Mouse (Mus musculus): Measurements from ENCODE around the gene Dnaic2. TPM values are rescaled to one million over a fixed set of nuclear protein-coding genes. Genes with fewer than 3 reads are reported as not detected.

The Dnaic2 gene
- total RNA-seq, 2 experiments from 2014 or later: 1.00 to 1.8 TPM

DNA sequence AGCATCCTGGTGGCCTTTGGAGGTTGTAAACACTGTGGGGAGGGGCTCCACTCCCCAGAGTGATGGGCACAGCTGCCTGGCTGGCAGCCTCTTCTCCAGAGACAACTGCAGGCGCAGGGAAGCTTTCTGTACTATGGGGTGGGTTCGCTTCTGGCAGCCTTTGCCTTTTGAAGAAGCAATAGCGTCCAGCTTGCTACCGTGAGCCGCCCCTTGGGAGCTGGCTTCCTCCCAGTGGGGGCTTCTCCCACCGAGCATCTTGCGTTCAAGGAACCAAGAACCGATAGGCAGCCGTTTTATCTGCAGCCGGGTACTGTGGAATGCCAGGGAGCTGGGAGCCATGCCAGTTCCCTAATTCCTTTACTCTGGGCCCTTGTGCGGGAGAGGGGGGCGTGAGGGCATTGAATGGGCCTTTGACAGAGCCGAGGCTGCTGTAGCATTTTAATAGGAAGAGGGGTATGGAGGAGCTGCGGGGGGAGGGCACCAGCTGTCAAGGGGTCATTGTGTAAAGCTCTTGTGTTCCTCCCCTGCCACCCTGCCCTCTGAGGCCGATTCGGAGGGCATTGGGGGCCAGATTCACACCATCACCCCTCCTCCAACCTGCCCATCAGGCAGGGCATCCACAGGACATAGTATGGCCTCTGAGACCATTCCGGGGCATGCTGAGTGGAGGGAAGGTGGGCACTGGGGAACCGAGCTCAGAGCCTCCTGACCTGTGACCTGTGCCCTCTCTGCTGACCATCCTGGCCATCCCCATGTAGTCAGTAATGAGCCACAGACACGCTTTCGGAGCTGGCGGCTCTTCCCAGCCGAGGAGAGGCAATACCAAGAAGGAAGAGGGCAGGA is 22.9 kb upstream of the Dnaic2 start:
- peak overlapping the region; percentile 70 for H3K27ac ChIP-seq
- intact Hi-C loops (cut with DNase I): no loop called here
- no peak for TF ChIP-seq CTCF (IDR thresholded peaks at IDR 0.05)
- H3K4me3 ChIP-seq: no peak overlapping the region
- DNase-seq (ENCODE audit: extremely low spot score in 1 of 2, low spot score in 2 of 2): peak; percentile 40 to 65

DNA sequence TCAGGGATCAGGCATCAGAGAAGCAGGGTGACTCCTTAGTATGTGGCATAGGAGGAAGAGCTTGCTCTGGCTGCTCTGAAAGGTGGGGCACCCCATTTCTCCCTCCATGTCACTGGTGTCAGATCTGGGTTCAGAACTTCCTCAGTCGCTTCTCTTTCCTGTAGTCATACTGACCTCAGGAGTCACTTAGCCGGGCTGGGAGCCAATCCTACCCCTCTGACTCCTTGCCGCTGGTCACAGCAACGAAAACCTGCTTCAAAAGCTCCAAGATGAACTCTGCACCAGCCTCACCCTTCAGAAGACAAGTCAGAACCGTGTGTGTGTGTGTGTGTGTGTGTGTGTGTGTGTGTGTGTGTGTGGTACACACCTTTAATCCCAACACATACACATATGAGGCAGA is 20.9 kb upstream of the Dnaic2 start:
- DNase-seq (ENCODE audit: extremely low spot score in 1 of 2, low spot score in 2 of 2): no peak
- intact Hi-C loops (cut with DNase I): no loop called here
- no peak overlapping the region for H3K27ac ChIP-seq
- TF ChIP-seq CTCF (IDR thresholded peaks at IDR 0.05): no peak
- no peak overlapping the region for H3K4me3 ChIP-seq

GRCm38 (mm10) chr11:114711393-114711792 is 15.8 kb upstream of the Dnaic2 start:
- Histone ChIP-seq H3K27ac (no peak overlapping the region), H3K4me3 (no peak overlapping the region)
- intact Hi-C loops (cut with DNase I): no loop called here
- DNase-seq (ENCODE audit: extremely low spot score in 1 of 2, low spot score in 2 of 2): no peak
- TF ChIP-seq CTCF (IDR thresholded peaks at IDR 0.05): no peak

DNA sequence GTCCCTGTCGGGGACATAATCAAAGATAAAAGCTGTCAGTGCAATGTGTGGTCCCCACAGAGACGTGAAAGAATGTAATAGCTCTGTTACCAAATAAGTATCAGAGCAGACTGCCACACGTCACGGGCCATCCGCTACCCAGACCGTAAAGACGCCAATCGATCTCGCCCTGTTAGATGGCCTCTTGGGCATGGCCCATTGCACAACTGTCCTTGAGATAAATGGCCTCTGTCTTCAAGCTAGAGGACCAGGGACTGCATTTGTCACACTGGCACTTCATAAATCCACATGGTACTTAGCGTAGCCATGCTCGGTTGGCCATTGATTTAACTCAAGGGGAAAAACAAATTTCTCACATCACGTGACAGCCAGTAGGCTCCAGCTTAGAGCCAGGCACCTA is 15.3 kb upstream of the Dnaic2 start:
- intact Hi-C loops (cut with DNase I): no loop called here

DNA sequence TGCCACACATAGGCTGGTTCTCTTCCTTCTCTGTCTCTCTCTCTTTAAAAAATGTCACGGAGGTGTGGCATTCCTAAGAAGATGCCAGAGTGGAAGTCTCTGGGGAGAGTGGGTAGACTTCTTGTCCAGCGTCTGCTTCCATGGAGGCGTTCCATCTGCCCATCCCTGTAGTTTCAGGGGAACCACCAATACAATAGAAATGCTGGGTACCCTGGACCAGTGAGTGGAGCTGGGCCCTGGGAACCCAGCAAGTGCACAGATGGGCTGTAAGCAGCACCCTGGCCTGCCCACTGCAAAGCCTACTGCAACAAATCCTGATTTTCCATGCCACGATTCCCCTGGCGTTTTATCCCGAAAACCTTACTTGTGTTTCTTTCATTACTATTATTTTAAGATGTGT is 12.7 kb upstream of the Dnaic2 start:
- no peak overlapping the region for H3K27ac ChIP-seq
- no peak overlapping the region for H3K4me3 ChIP-seq
- intact Hi-C loops (cut with DNase I): no loop called here
- no peak for TF ChIP-seq CTCF (IDR thresholded peaks at IDR 0.05)
- peak in 1 of 2 experiments; percentile 27 for DNase-seq (ENCODE audit: extremely low spot score in 1 of 2, low spot score in 2 of 2)

More for the DNA sequence above, 15.3 kb upstream of the Dnaic2 start:
- Histone ChIP-seq H3K4me3 (no peak overlapping the region), H3K27ac (no peak overlapping the region)
- TF ChIP-seq CTCF (IDR thresholded peaks at IDR 0.05): no peak
- no peak for DNase-seq (ENCODE audit: extremely low spot score in 1 of 2, low spot score in 2 of 2)

- no peak for TF ChIP-seq CTCF (IDR thresholded peaks at IDR 0.05)
- H3K4me3 ChIP-seq: no peak overlapping the region
- H3K27ac ChIP-seq: no peak overlapping the region
- DNase-seq (ENCODE audit: extremely low spot score in 1 of 2, low spot score in 2 of 2): no peak
- intact Hi-C loops (cut with DNase I): no loop called here
Observed at GRCm38 (mm10) chr11:114715531-114715930, 11.7 kb upstream of the Dnaic2 start.

DNA sequence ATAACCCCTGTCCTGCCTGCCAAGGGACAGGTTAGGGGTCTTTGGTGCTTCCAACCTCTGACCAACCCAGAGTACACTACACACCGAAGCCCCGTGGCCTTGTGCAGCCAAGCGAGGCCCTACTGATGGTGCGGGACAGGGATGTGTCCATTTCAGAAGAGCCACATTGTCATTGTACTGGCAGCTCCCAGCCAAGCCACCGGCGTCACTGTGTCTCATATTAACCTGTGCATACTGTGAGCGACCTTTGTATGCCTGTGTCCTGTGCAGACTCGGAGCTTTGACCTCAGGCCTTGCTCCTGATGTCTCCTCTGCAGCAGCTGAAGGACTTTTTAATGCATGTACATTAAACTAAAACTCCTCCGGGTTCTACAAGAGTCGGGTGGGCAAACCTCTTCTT is 6.7 kb upstream of the Dnaic2 start:
- Histone ChIP-seq H3K4me3 (no peak overlapping the region), H3K27ac (no peak overlapping the region)
- no peak for TF ChIP-seq CTCF (IDR thresholded peaks at IDR 0.05)
- no peak for DNase-seq (ENCODE audit: extremely low spot score in 1 of 2, low spot score in 2 of 2)
- intact Hi-C loops (cut with DNase I): no loop called here

- intact Hi-C loops (cut with DNase I): no loop called here
- TF ChIP-seq CTCF (IDR thresholded peaks at IDR 0.05): no peak
- Histone ChIP-seq H3K27ac (no peak overlapping the region), H3K4me3 (no peak overlapping the region)
- DNase-seq (ENCODE audit: extremely low spot score in 1 of 2, low spot score in 2 of 2): no peak
Observed at GRCm38 (mm10) chr11:114722438-114722837, 4.8 kb upstream of the Dnaic2 start.

DNA sequence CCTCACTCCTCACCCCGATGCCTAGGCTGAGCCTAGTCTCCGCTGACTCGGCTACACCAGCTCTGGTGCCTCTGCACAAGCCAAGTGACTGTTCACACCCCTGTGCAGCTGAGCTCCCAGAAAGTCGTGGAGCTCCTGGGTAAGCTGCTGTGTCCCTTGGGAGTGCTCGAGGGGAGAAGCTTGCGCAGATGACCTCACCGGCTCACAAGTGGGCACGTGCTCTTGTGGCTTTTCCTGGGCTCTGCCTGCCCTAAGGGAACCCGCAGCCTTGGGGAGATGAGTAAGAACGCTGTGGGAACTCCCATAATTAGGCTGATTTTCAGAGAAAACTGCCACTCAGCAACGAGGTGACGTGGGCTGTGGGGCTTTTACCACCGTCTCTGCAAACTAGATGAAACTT is 4.2 kb upstream of the Dnaic2 start:
- Histone ChIP-seq H3K4me3 (no peak overlapping the region), H3K27ac (no peak overlapping the region)
- no peak for TF ChIP-seq CTCF (IDR thresholded peaks at IDR 0.05)
- DNase-seq (ENCODE audit: extremely low spot score in 1 of 2, low spot score in 2 of 2): no peak
- intact Hi-C loops (cut with DNase I): no loop called here

DNA sequence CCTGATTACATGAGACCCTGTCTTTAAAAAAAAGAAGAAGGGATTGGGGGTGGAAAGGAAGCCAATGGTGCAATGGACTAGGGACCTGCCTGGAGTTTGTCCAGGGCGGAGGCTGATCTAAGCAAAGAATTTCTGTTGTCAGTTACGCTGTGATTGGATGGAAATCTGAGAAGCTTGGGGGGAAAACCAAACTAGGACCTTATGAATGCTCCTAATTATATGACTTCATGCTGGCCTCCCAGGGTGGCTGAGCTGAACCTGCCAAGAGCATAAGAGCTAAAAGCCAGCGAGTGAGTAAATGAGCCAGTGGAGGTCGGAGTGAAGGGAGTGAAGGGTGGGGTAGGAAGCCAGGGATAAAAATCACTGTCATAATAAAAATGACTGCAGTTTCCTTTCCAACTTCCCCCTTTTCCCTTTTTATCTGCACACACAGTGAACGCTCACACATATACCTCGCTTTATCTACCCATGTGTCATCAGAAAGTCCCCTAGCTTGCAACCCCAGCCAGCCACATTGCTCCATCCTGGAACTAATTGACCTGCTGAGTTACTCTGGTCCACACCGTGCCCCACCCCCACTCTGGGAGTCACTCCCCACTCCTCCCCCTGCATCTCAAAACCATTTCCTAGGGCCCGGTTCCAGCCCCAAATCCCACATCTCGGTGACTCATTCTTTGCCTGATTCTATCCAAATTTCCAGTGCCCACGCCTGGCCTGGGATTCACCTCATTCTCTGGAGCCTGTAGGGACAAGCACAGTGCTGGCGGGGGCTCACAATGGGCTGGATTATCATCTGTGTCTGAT is 2.2 kb upstream of the Dnaic2 start:
- no peak for TF ChIP-seq CTCF (IDR thresholded peaks at IDR 0.05)
- H3K27ac ChIP-seq: no peak overlapping the region
- intact Hi-C loops (cut with DNase I): no loop called here
- DNase-seq (ENCODE audit: extremely low spot score in 1 of 2, low spot score in 2 of 2): peak in 1 of 2 experiments; percentile 50
- no peak overlapping the region for H3K4me3 ChIP-seq

GRCm38 (mm10) chr11:114727826-114728186 is 598 bp downstream of the Dnaic2 start:
- Histone ChIP-seq H3K27ac (no peak overlapping the region), H3K4me3 (peak overlapping the region; percentile 36)
- intact Hi-C loops (cut with DNase I): loop anchor here (2.0 kb wide), 1 partner anchor 59 kb away; the partner anchor contains the start of gene Rpl38
- no peak for TF ChIP-seq CTCF (IDR thresholded peaks at IDR 0.05)
- no peak for DNase-seq (ENCODE audit: extremely low spot score in 1 of 2, low spot score in 2 of 2)

DNA sequence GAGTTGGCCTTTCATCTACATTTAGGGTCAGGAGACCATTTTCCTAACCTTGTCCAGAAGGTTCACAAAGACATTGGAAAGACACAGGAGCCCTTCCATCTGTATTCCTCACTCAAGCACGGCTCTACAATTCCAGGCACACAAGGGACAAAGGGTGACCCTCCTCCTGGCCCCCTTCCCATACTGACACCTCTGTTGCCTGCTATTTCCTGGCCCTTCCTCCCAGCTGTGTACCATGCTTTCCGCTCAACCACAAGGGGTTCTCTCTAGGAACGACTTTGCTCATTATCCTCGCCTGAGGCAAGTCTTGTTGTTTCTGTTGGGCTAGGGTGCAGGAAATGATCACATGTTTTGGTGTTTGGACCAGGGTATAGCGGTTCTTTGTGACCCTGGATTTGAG is 1.1 kb downstream of the Dnaic2 start:
- intact Hi-C loops (cut with DNase I): no loop called here
- Histone ChIP-seq H3K4me3 (no peak overlapping the region), H3K27ac (no peak overlapping the region)
- no peak for DNase-seq (ENCODE audit: extremely low spot score in 1 of 2, low spot score in 2 of 2)
- TF ChIP-seq CTCF (IDR thresholded peaks at IDR 0.05): no peak

Measured in left cerebral cortex, adult 2 months (tissue).